Mouse (Mus musculus): ENCODE measurements around the gene Olfr610. TPM values are rescaled to one million over a fixed set of nuclear protein-coding genes. Genes with fewer than 3 reads are reported as not detected.
"Not testable (repeated sequence)": the region's sequence is repeated elsewhere in the genome, so short reads cannot be mapped to it uniquely, and the experiment has no call there.

Gene Olfr610
- not detected in 2 replicates for polyA plus RNA-seq (2015; fragmentation: Nextera tagmentation; extraction: Ambion mirVana)

GRCm38 (mm10) chr7:103512022-103512421 lies at the start of gene Olfr610:
TSS of gene Olfr610 (minus strand) at chr7:103512122.
- WGBS, result 89% methylated on average over 2 of the region's 2 CpGs
- no peaks in the 10 kb centered on the region for H3K4me1 ChIP-seq (replicated peaks)
- no peak for ATAC-seq (ENCODE audit: low FRiP score, low read depth)

GRCm38 (mm10) chr7:103555779-103556178 lies 43.9 kb upstream of the Olfr610 start, which contains the start of gene Olfr615:
TSS of gene Olfr615 (plus strand) at chr7:103556079.
- H3K4me1 ChIP-seq (replicated peaks), result no peaks in the 10 kb centered on the region
- WGBS, result 85% methylated on average over 2 of the region's 2 CpGs
- H3K27ac ChIP-seq (replicated peaks), result no peak within 1 kb of the TSS
- no peak within 1 kb of the TSS for H3K4me2 ChIP-seq
- H3K4me3 ChIP-seq, result no peak within 1 kb of the TSS
- no peak for ATAC-seq (ENCODE audit: low FRiP score, low read depth)
- H3K9ac ChIP-seq, result no peak within 1 kb of the TSS
- H3K9me3 ChIP-seq, result no peaks in the 10 kb centered on the region
- H3K36me3 ChIP-seq, result no peaks in the 10 kb centered on the region
- H3K27me3 ChIP-seq, result no peaks in the 10 kb centered on the region

More at GRCm38 (mm10) chr7:103512022-103512421, at the start of gene Olfr610:
- H3K27ac ChIP-seq (replicated peaks), result no peak within 1 kb of the TSS
- no peak within 1 kb of the TSS for H3K4me3 ChIP-seq
- H3K9ac ChIP-seq, result no peak within 1 kb of the TSS
- no peaks in the 10 kb centered on the region for H3K36me3 ChIP-seq
- no peaks in the 10 kb centered on the region for H3K27me3 ChIP-seq
- H3K9me3 ChIP-seq, result no peaks in the 10 kb centered on the region
- H3K4me2 ChIP-seq, result no peak within 1 kb of the TSS

- H3K36me3 ChIP-seq, result no peaks in the 10 kb centered on the region
- no peaks in the 10 kb centered on the region for H3K9me3 ChIP-seq
- H3K9ac ChIP-seq, result no peak within 1 kb of the TSS
- no peaks in the 10 kb centered on the region for H3K4me1 ChIP-seq (replicated peaks)
- no peak for ATAC-seq (ENCODE audit: low FRiP score, low read depth)
- no peak within 1 kb of the TSS for H3K4me2 ChIP-seq
- 85% methylated on average over 2 of the region's 2 CpGs for WGBS
- no peak within 1 kb of the TSS for H3K4me3 ChIP-seq
- no peak within 1 kb of the TSS for H3K27ac ChIP-seq (replicated peaks)
- no peaks in the 10 kb centered on the region for H3K27me3 ChIP-seq
Measured at GRCm38 (mm10) chr7:103547774-103548173, 35.9 kb upstream of the Olfr610 start, which contains the start of gene Olfr613. TSS of gene Olfr613 (plus strand) at chr7:103548074.

GRCm38 (mm10) chr7:103542617-103543016 lies 30.7 kb upstream of the Olfr610 start, which contains the start of gene Olfr612:
TSS of gene Olfr612 (minus strand) at chr7:103542717.
- not testable (repeated sequence) for ATAC-seq (ENCODE audit: low FRiP score, low read depth); H3K4me1 ChIP-seq (replicated peaks); H3K27ac ChIP-seq (replicated peaks); H3K9ac ChIP-seq; H3K36me3 ChIP-seq; H3K4me3 ChIP-seq; H3K27me3 ChIP-seq; H3K9me3 ChIP-seq; H3K4me2 ChIP-seq
- 81% methylated on average over 2 of the region's 2 CpGs for WGBS

- WGBS, result 67% methylated on average over 1 of the region's 1 CpGs
- not testable (repeated sequence) for H3K4me1 ChIP-seq (replicated peaks); H3K4me2 ChIP-seq; H3K9me3 ChIP-seq; H3K27ac ChIP-seq (replicated peaks); H3K36me3 ChIP-seq; H3K9ac ChIP-seq; ATAC-seq (ENCODE audit: low FRiP score, low read depth); H3K4me3 ChIP-seq; H3K27me3 ChIP-seq
Measured at GRCm38 (mm10) chr7:103520746-103521145, 8.8 kb upstream of the Olfr610 start, which contains the start of gene Olfr611. TSS of gene Olfr611 (minus strand) at chr7:103520846.

GRCm38 (mm10) chr7:103497962-103498361 lies 14.0 kb downstream of the Olfr610 start, which contains the start of gene Olfr609:
TSS of gene Olfr609 (minus strand) at chr7:103498062.
- Histone ChIP-seq H3K9ac (no peak within 1 kb of the TSS), H3K27ac (replicated peaks) (no peak within 1 kb of the TSS), H3K9me3 (no peaks in the 10 kb centered on the region), H3K4me2 (no peak within 1 kb of the TSS), H3K36me3 (no peaks in the 10 kb centered on the region), H3K4me3 (no peak within 1 kb of the TSS), H3K27me3 (no peaks in the 10 kb centered on the region), H3K4me1 (replicated peaks) (no peaks in the 10 kb centered on the region)
- 80% methylated on average over 1 of the region's 1 CpGs for WGBS
- ATAC-seq (ENCODE audit: low FRiP score, low read depth), result no peak

GRCm38 (mm10) chr7:103477106-103477505 lies 34.8 kb downstream of the Olfr610 start:
- H3K36me3 ChIP-seq; H3K4me1 ChIP-seq (replicated peaks); H3K9me3 ChIP-seq; H3K4me2 ChIP-seq; H3K27ac ChIP-seq (replicated peaks); H3K27me3 ChIP-seq; H3K9ac ChIP-seq; H3K4me3 ChIP-seq: not testable (repeated sequence)
- peak; percentile 51; the same call in 1 of the 2 replicates for ATAC-seq (ENCODE audit: low FRiP score, low read depth)
- 80% methylated on average over 9 of the region's 9 CpGs for WGBS

GRCm38 (mm10) chr7:103469577-103469976 lies 42.3 kb downstream of the Olfr610 start, which contains the start of gene Olfr608:
TSS of gene Olfr608 (plus strand) at chr7:103469877.
- no peak for ATAC-seq (ENCODE audit: low FRiP score, low read depth)

GRCm38 (mm10) chr7:103460590-103460989 lies 51.3 kb downstream of the Olfr610 start:
- WGBS, result 94% methylated on average over 5 of the region's 5 CpGs
- Histone ChIP-seq H3K9ac (no peak overlapping the region), H3K27ac (replicated peaks) (no peak overlapping the region), H3K9me3 (no peaks in the 10 kb centered on the region), H3K4me2 (no peak overlapping the region), H3K27me3 (no peaks in the 10 kb centered on the region), H3K4me3 (no peak overlapping the region), H3K36me3 (no peaks in the 10 kb centered on the region), H3K4me1 (replicated peaks) (no peaks in the 10 kb centered on the region)
- ATAC-seq (ENCODE audit: low FRiP score, low read depth), result no peak

More at GRCm38 (mm10) chr7:103469577-103469976, 42.3 kb downstream of the Olfr610 start, which contains the start of gene Olfr608:
- Histone ChIP-seq H3K4me2 (no peak within 1 kb of the TSS), H3K4me1 (replicated peaks) (no peaks in the 10 kb centered on the region), H3K27ac (replicated peaks) (no peak within 1 kb of the TSS), H3K36me3 (no peaks in the 10 kb centered on the region), H3K27me3 (no peaks in the 10 kb centered on the region), H3K9ac (no peak within 1 kb of the TSS), H3K4me3 (no peak within 1 kb of the TSS), H3K9me3 (no peaks in the 10 kb centered on the region)

Other genes starting within 250 kb of the Olfr610 start
- gene Olfr596, start 206.5 kb downstream of the Olfr610 start, polyA plus RNA-seq (2015; fragmentation: Nextera tagmentation; extraction: Ambion mirVana), result not detected in 2 replicates
- gene Olfr597, start 195.8 kb downstream of the Olfr610 start, polyA plus RNA-seq (2015; fragmentation: Nextera tagmentation; extraction: Ambion mirVana), result not detected in 2 replicates
- not detected in 2 replicates for gene Olfr598, start 188.6 kb downstream of the Olfr610 start, polyA plus RNA-seq (2015; fragmentation: Nextera tagmentation; extraction: Ambion mirVana)
- not detected in 2 replicates for gene Olfr599, start 176.2 kb downstream of the Olfr610 start, polyA plus RNA-seq (2015; fragmentation: Nextera tagmentation; extraction: Ambion mirVana)
- gene Olfr600, start 162.5 kb downstream of the Olfr610 start, polyA plus RNA-seq (2015; fragmentation: Nextera tagmentation; extraction: Ambion mirVana), result not detected in 2 replicates
- gene Olfr601, start 149.5 kb downstream of the Olfr610 start, polyA plus RNA-seq (2015; fragmentation: Nextera tagmentation; extraction: Ambion mirVana), result not detected in 2 replicates
- gene Olfr603, start 125.9 kb downstream of the Olfr610 start, polyA plus RNA-seq (2015; fragmentation: Nextera tagmentation; extraction: Ambion mirVana), result not detected in 2 replicates
- not detected in 2 replicates for gene Usp17lc, start 97.0 kb downstream of the Olfr610 start, polyA plus RNA-seq (2015; fragmentation: Nextera tagmentation; extraction: Ambion mirVana)
- gene Olfr605, start 66.7 kb downstream of the Olfr610 start, polyA plus RNA-seq (2015; fragmentation: Nextera tagmentation; extraction: Ambion mirVana), result not detected in 2 replicates
- gene Olfr606, start 63.1 kb downstream of the Olfr610 start, polyA plus RNA-seq (2015; fragmentation: Nextera tagmentation; extraction: Ambion mirVana), result not detected in 2 replicates
- not detected in 2 replicates for gene Olfr607, start 48.0 kb downstream of the Olfr610 start, polyA plus RNA-seq (2015; fragmentation: Nextera tagmentation; extraction: Ambion mirVana)
- not detected in 2 replicates for gene Olfr608, start 42.2 kb downstream of the Olfr610 start, polyA plus RNA-seq (2015; fragmentation: Nextera tagmentation; extraction: Ambion mirVana)
- gene Olfr609, start 14.1 kb downstream of the Olfr610 start, polyA plus RNA-seq (2015; fragmentation: Nextera tagmentation; extraction: Ambion mirVana), result not detected in 2 replicates
- gene Olfr611, start 8.7 kb upstream of the Olfr610 start, polyA plus RNA-seq (2015; fragmentation: Nextera tagmentation; extraction: Ambion mirVana), result not detected in 2 replicates
- not detected in 2 replicates for gene Olfr612, start 30.6 kb upstream of the Olfr610 start, polyA plus RNA-seq (2015; fragmentation: Nextera tagmentation; extraction: Ambion mirVana)
- not detected in 2 replicates for gene Olfr613, start 36.0 kb upstream of the Olfr610 start, polyA plus RNA-seq (2015; fragmentation: Nextera tagmentation; extraction: Ambion mirVana)
- gene Olfr615, start 44.0 kb upstream of the Olfr610 start, polyA plus RNA-seq (2015; fragmentation: Nextera tagmentation; extraction: Ambion mirVana), result not detected in 2 replicates
- gene Olfr616, start 57.0 kb upstream of the Olfr610 start, polyA plus RNA-seq (2015; fragmentation: Nextera tagmentation; extraction: Ambion mirVana), result not detected in 2 replicates
- not detected in 2 replicates for gene Olfr617, start 60.9 kb upstream of the Olfr610 start, polyA plus RNA-seq (2015; fragmentation: Nextera tagmentation; extraction: Ambion mirVana)
- gene Olfr618, start 78.0 kb upstream of the Olfr610 start, polyA plus RNA-seq (2015; fragmentation: Nextera tagmentation; extraction: Ambion mirVana), result not detected in 2 replicates
- not detected in 2 replicates for gene Olfr619, start 88.5 kb upstream of the Olfr610 start, polyA plus RNA-seq (2015; fragmentation: Nextera tagmentation; extraction: Ambion mirVana)
- not detected in 2 replicates for gene Olfr620, start 100.4 kb upstream of the Olfr610 start, polyA plus RNA-seq (2015; fragmentation: Nextera tagmentation; extraction: Ambion mirVana)
- gene Olfr622, start 130.6 kb upstream of the Olfr610 start, polyA plus RNA-seq (2015; fragmentation: Nextera tagmentation; extraction: Ambion mirVana), result not detected in 2 replicates
- not detected in 2 replicates for gene Olfr623, start 151.6 kb upstream of the Olfr610 start, polyA plus RNA-seq (2015; fragmentation: Nextera tagmentation; extraction: Ambion mirVana)
- gene Olfr624, start 159.1 kb upstream of the Olfr610 start, polyA plus RNA-seq (2015; fragmentation: Nextera tagmentation; extraction: Ambion mirVana), result 0.03 TPM in 1 of 2 replicates, not detected in the other
- not detected in 2 replicates for gene Olfr625-ps1, start 170.6 kb upstream of the Olfr610 start, polyA plus RNA-seq (2015; fragmentation: Nextera tagmentation; extraction: Ambion mirVana)
- not detected in 2 replicates for gene Olfr243, start 202.5 kb upstream of the Olfr610 start, polyA plus RNA-seq (2015; fragmentation: Nextera tagmentation; extraction: Ambion mirVana)
- gene Olfr628, start 218.3 kb upstream of the Olfr610 start, polyA plus RNA-seq (2015; fragmentation: Nextera tagmentation; extraction: Ambion mirVana), result not detected in 2 replicates
- not detected in 2 replicates for gene Olfr629, start 232.8 kb upstream of the Olfr610 start, polyA plus RNA-seq (2015; fragmentation: Nextera tagmentation; extraction: Ambion mirVana)
- not detected in 2 replicates for gene Olfr630, start 245.2 kb upstream of the Olfr610 start, polyA plus RNA-seq (2015; fragmentation: Nextera tagmentation; extraction: Ambion mirVana)